Mouse (Mus musculus) myocyte (in vitro differentiated cells): ENCODE results near the gene Rsph9.
A peak's percentile ranks its signal among the peaks of the same experiment; 100 is the strongest.

Source experiments
- CEBPB ChIP-seq: IDR thresholded peaks from 2 replicates; pipeline ENCODE4 v1.6.1; 2011; ENCODE audit warnings: mild to moderate bottlenecking, moderate library complexity; ENCODE audit not compliant: poor library complexity, insufficient read depth, severe bottlenecking
- E2F4 ChIP-seq: IDR thresholded peaks from one replicate; pipeline ENCODE4 v1.6.1; 2011; ENCODE audit warnings: mild to moderate bottlenecking, control low read depth, moderate library complexity; ENCODE audit not compliant: insufficient read depth
- MYOD1 ChIP-seq, 3 experiments: IDR thresholded peaks; one replicate each; pipeline ENCODE4 v1.6.1; 2011; ENCODE audit warnings: control low read depth in 2 of 3, low read depth in 2 of 3, mild to moderate bottlenecking in 2 of 3, moderate library complexity in 1 of 3; ENCODE audit not compliant: insufficient read length in 2 of 3, control insufficient read depth in 1 of 3
- MYOG ChIP-seq, 3 experiments: IDR thresholded peaks; one replicate each; pipeline ENCODE4 v1.6.1; 2011; ENCODE audit warnings: control low read depth in 2 of 3, low read depth in 2 of 3, mild to moderate bottlenecking in 2 of 3; ENCODE audit not compliant: insufficient read length in 2 of 3, control insufficient read depth in 1 of 3, insufficient read depth in 1 of 3
- POLR2A ChIP-seq: IDR thresholded peaks from one replicate; pipeline ENCODE4 v1.6.1; 2011; ENCODE audit warnings: low read depth, mild to moderate bottlenecking, control low read depth, moderate library complexity; ENCODE audit not compliant: insufficient read length
- POLR2AphosphoS2 ChIP-seq: IDR thresholded peaks from one replicate; pipeline ENCODE4 v1.6.1; 2011; ENCODE audit warnings: low read depth, control low read depth; ENCODE audit not compliant: insufficient read length
- SRF ChIP-seq: IDR thresholded peaks from one replicate; pipeline ENCODE4 v1.6.1; 2011; ENCODE audit warnings: low read depth; ENCODE audit not compliant: control insufficient read depth, insufficient read length
- TCF12 ChIP-seq: IDR thresholded peaks from one replicate; pipeline ENCODE4 v1.6.1; 2011; ENCODE audit warnings: mild to moderate bottlenecking, control low read depth; ENCODE audit not compliant: poor library complexity, insufficient read depth, severe bottlenecking
- TCF3 ChIP-seq: IDR thresholded peaks from one replicate; pipeline ENCODE4 v1.6.1; 2011; ENCODE audit warnings: low read depth, control low read depth; ENCODE audit not compliant: insufficient read length
- USF1 ChIP-seq: IDR thresholded peaks from one replicate; pipeline ENCODE4 v1.6.1; 2011; ENCODE audit warnings: low read depth, mild to moderate bottlenecking, control low read depth, moderate library complexity

DNA sequence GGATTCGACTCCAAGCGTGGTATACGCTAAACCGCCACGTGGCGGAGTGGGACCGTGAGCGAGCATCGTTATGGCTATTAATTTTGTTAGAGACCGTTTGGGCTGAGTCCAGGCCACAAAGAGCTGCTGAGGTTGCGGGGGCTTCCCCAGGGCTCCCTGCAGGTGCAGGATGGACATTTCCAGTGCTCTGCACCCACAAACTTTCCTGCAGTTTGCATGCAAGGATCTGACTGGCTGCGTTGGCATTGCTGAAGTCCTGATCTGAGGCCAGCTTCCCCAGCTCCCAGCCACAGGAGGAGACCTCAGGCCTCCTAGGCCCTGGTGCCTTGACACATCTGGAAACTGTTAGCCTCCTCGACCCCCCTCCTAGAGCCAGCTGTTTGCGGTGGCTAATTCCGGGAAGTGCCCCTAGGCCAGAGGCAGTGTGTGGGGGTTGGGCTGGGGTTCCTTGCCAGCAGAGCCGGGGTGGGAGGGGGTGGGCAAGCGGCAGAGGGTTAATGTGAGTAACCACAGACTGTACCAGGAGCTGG, 57.6 kb downstream of the Rsph9 start:
- TF ChIP-seq TCF12 (peak; percentile 9), POLR2A (no peak), E2F4 (no peak), POLR2AphosphoS2 (no peak), MYOG (IDR thresholded peaks at IDR 0.05; ENCODE audit: control insufficient read depth in 1 of 3, insufficient read depth in 1 of 3, insufficient read length in 2 of 3, low read depth in 2 of 3) (peak in 1 of 3 experiments; percentile 10), TCF3 (no peak), CEBPB (no peak), SRF (no peak), USF1 (no peak), MYOD1 (IDR thresholded peaks at IDR 0.05; ENCODE audit: control insufficient read depth in 1 of 3, insufficient read length in 2 of 3, low read depth in 2 of 3) (peak in 2 of 3 experiments; percentile 43 to 53)
